Mouse (Mus musculus) frontal cortex, postnatal 25 days (tissue): Measurements from ENCODE around the gene Plcg2.

Experiments used
- DNase-seq, 2 experiments: peaks; one replicate each; pipeline ENCODE4 v3.0.0; 2022; ENCODE audit warnings: low spot score in 2 of 2

The Plcg2 gene

DNA sequence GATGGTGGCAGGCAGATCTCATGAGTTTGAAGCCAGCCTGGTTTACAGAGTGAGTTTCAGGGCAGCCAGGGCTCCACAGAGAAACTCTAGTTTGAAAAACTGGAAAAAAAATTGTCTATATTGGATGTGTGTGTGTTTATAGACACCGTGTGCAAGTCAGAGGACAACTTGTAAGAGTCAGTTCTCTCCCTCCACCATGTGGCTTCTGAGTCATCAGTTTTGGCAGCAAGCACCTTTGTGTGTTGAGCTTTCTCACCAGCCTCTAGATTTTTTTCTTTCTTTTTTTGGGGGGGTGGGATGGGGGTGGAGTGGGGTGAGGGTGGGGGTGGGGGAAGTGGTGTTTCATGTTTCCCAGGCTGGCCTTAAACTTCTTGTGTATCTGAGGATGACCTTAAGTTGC, 12.8 kb upstream of the Plcg2 start:
- DNase-seq, result no peak

DNA sequence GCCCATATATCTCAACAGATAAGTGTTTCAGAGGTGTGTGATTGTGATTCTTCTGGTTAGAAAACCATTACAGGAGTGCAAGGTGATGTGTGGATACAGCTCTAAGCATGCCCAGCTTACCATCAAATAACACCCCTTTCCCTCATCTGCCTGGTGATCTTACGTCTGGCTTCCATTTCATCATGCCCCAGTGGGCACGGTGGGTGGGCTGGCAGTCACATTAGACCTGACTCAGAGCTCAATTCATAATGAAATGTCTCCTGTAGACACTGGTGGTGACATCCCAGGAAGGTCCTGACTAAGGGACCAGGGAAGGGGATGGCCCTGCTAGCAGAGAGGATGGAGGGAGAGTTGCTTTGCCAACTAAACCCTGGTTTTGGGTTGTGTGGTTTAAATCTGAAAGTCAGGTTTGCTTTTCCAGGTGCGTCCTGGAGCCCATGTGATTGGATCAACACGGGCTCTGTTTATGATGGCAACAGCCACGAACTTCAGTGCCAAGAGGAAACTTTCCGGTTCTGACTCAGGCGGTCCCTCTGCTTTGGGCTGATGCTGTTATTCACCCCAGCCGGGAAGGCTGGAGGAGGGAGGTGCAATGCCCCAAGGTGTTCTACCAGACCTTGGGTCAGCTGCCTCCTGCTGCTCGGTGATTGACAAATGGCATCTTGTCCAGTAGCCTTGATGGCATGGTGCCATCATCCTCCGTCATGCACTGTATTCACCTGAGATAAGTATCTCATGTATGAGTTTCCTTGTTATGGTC, 9.7 kb upstream of the Plcg2 start:
- no peak for DNase-seq

DNA sequence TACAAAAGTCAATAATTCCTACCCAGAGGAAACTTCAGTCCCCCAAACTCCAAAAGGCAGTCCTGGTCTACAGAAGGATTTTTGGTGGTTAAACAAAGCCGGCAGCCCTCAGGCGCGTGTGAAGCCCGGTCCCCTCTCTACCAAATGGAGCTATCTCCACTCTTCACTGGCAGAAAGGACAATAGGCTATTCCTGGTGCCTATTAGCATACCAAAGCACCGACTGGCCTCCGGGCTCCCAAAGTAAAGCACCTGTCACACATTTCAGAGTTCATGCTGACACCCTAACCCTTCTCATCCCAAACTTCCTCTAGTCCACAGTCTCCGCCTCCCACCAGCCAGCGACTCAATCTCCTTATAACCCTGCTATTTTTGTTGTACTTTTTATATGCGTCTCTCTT, 4.5 kb upstream of the Plcg2 start:
- no peak for DNase-seq

DNA sequence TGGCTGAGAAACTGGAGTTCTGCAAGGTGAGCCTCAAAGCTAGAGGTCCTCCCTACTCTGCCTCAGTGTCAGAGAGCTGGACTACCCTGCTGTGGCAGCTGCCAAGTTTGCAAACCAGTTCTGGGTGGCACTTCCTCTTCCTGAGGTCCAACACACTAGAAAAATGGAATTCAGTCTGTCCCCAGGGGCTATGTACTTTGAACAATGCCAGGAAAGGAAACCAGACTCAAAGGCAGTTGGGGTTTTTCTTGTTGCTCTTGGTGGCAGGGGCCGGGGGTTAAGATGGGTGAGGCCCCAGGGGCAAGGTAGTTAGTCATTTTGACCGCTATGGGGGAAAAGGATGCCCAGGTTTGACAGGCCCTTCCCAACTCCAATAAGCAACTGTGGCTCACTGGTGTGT, 3.2 kb upstream of the Plcg2 start:
- no peak for DNase-seq

DNA sequence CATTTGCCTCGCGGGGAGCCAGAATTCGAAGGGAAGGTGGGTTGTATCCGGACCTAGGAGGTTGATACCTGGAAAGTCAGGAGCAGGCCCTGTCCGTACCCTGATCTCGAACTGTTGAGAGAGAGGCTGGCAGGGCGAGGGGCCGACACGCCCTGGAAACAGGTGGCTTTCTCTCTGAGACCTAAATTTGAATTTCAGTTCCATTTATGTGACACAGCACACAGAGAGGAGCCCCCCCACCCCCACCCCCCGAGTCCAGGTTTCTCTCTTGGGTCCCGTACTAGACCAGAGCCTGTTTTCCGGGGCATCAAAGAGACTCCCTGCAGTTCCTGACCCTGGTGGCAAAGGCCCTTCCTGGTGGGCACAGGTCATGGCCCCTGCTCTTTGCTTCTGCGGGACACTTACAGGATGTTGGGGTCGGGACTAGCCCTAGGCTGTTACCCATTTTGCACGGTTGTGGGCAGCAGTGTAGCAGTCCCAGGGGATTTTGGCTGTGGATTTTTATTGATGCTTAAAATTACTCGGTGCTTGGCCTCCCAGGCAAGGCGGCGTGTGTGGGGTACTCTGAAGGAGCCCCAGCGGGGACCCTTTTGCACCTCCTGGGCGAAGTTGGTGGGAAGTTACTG, 937 bp downstream of the Plcg2 start:
- DNase-seq, result no peak

DNA sequence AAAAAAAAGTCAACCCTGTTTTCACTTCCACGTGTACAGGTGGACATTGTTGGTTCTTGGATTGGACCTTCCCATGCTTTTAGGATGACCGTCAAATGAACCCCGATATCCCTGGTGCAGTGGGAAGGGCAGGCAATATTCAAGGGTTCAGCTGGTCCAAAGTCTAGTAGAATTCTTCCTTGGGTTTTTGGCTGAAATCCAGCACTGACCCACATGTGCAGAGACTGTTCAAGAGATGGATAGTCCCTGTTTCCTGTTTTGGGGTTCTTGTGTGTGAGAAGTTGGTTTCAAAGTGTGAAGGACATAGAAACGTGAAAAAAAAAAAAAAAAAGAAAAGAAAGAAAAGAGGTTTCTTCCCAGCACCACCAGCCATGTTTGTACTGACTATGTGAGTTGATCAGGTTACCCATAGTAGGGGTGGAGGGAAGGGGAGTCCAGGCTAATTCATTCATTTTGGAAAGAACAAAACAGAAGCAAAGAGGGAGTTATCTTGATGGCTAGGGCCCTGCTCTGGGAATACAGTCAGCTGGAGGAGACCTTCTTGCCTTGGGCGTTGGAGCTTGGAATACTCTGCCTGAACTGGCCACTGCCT, 2.2 kb downstream of the Plcg2 start:
- DNase-seq, result no peak

DNA sequence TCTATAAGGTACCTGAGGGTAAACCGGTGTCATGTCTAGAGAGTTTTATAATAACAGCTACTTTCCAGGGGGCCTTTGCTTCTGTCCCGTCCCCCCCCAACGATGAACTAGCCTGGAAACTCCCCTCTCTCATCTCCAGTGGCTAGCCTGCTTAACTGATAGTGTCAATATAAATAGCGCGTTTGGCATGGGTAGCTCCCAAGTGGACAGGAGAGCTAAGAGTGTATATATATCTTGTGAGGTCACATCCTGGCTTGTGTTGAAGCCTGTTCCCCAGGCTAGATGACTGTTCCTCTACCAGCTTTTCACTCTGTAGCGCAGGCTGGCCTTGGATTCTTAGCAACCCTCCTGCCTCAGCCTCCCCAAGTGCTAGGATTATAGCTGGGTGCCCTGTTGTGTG, 3.2 kb downstream of the Plcg2 start:
- DNase-seq, result no peak

DNA sequence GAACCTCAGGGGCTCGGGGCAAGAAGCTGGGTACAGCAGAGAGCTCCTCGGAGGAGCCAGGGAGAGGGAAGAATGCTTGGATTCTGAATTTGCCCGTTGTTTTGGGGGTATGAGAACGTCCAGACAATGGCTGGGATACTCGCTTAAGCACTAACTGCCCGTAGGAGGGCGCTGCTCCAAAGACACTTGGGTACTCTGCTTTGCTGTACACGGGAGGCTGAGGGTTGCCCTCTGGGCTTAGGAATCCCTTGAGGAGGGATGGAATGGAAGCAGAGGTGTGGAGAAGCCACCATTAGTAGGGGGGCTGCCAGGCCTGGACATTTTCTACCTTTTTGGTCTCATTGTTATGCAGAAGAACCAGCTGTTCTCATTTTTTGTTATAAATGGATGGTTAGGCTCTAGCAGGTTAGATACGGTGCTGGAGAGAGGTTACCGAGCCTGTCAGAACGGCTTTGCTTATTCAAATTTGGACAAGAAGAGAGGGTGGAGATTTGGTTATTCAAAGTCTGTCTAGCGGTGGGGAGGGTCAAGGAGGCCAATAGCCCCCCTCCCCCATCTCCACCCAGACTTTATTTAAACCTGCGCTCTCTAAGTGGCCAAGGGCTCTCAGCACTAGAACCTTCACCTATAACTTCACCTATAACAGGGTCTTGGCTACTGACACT, 5.4 kb downstream of the Plcg2 start:
- no peak for DNase-seq

DNA sequence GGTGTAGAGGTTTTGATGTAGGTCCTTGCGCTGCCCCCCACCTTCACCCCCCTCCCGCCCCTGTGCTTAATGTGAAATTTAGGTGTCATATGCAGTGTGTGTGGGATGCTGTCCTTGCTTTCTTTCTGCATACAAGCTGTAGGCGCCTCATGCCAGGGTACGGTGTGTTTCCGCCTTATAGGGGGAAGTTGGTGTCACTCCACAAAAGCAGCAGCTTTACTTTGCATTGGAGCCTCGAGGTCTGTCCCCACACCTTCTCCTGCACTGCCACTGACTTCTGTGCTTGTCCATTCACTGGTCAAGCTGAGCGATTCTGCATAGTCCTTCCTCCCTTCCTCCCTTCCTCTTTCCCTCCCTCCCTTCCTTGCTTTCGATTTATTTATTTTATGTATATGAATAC, 9.6 kb downstream of the Plcg2 start:
- DNase-seq, result no peak

DNA sequence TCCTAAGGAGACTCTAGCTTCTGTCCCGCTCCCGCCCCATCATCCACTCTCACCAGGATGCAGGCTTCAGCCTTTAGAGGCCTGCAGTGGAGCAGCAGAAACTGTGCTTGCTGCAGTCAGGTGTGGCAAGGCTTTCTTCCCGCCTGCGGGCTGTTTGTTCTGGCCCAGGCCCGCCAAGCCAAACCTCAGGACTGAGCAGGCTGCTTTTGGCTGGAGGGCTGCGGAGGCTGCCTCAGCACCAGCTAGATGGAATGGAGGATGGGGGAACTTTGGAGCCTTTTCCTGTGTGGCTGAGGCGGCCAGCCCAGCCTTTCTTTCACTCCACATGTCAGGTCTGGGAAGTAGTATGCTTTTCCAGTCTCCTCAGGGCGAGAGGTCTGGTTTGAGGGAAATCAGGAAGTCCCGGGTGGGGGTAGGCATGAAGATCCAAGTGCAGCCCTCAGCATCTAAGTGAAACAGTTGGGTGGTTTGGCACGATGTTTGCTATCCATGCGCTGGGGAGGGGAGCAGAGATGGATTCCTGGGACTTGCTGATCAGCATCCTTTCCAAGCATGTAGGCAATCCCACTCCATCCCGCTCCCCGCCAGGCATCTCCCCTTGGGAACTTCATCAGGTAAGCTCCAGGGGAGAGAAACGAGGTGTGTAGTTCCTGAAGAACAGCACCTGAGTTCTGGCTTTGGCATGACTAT, 18.9 kb downstream of the Plcg2 start:
- DNase-seq, result no peak

DNA sequence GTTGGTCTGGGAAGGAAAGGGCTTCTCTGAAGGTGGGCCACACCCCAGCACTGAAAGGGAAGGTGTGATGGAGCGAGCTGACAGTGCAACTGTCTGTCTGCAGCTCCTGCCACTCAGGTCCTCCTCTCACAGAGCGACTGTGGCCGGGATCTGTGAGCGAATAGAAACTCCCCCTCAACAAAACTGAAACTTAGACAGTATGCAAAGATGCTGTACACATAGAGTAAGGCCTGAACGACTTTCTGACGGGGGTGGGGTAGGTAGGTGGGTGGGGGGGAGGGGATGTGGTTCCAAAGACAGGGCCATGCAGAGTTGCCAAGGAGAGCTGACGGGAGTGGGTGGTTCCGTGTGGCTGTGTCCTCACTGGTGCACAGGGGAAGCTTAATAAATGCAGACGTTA, 19.8 kb downstream of the Plcg2 start:
- no peak for DNase-seq

DNA sequence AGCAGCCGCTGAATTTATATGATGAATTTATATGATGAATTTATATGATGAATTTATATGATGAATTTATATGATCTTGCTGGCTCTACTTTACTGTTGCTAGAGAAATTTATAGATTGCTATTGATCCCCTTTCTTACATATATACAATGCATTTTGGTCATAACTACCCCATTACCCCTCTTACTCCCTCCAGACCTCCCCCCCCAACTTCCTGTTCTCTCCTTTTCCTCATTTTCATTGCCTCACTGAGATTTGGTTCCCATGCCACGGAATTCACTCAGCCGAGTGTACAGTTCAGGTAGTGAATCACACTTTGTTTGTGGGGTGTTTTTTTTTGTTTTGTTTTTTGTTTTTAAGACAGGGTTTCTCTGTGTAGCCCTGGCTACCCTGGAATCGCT, 20.8 kb downstream of the Plcg2 start:
- DNase-seq, result no peak

DNA sequence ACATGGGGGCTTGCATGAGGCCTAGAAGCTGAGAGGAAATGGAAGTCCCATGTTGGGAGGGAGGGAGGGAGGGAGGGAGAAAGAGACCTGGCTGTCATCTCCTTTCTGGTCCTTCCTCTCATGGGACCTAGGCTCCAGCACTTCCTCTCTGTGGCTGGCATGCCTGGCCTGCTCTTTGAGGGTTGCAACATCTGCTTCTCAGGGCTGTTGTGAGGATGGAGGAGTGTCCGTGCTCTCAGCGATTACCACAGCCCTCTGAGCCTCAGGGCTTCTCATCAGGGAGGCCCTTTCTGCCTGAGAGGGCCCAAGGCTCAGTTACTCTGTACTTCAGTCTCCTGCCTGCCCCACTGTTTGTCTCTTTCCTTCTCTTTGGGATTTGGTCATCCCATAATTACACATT, 28.1 kb downstream of the Plcg2 start:
- no peak for DNase-seq

DNA sequence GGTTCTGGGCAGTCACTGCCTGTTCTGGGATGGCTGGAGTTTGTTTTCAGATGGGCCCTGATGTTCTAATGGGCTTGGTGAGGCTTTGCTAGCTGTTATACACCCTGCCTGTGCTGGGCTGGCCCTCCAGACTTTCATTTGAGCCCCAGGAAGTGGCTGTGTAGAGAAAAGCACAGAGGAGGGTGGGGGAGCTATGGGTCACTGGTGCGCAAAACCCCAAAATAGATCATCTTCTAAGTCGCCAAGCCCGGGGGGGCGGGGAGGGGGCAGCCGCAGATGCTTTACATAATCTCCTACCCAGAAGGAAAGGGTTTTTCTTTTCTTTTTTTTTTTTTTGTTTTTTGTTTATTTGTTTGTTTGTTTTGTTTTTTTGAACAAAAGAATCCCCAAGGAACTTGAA, 29.9 kb downstream of the Plcg2 start:
- DNase-seq, result no peak

DNA sequence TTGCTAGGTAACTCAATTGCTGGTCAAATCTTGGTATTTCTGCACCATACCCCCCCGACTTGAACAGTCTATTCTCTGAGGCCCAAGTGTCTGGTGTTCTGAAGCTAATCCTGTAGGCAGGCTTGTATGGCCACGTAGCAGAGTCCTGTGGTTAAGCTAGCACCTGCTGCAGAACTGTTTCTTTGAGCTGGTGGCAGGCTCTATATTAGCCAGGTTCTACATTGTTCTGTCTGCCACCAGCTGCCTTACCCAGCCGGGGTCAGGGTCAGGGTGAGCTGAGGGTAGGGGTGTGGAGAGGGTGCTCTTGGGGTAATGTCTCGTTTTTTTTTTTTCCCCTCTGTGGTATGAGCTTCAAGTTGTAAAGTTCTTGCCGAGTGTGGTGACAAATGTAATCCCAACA, 31.1 kb downstream of the Plcg2 start:
- DNase-seq, result no peak

DNA sequence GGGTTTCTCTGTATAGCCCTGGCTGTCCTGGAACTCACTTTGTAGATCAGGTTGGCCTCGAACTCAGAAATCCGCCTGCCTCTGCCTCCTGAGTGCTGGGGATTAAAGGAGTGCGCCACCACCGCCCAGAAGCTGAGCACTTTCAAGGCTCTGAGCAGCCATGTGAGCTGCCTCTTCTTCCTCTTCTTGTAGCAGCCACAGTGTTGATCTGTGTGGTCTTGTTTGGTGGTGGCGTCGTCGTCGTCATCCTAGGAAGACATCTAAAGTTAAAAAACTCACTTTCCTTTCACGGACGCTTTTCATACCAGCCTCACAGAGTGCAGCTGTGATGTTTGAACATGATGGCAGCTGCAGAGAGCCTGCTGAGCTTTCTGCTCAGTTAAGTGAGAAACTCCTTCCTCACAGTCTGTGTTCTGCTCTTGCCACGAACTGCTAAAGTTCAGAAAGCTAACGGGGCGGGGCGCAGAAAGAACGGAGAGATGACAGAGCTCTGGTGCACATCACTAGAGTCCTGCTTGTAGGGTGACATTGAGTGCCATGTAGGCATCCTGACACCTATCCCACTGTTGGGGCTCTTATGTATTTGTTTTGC, 34.4 kb downstream of the Plcg2 start:
- no peak for DNase-seq

DNA sequence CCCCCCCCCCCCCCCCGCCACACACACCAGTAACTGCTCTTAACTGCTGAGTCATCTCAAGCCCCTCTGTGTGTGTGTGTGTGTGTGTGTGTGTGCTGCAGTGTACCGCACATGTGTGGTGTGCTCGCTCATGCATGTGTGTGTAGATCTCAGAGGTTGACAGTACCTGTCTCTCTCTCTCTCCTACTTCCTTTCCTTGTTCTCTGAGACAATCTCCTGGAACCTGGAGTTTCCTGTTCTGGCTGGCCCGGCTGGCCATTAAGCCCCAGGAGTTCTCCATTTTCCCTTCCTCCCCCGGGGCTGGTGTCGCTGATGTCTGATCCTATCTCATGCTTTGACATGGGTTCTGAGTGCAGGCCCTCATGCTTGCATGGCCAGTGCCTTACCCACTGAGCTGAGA, 38.8 kb downstream of the Plcg2 start:
- no peak for DNase-seq

DNA sequence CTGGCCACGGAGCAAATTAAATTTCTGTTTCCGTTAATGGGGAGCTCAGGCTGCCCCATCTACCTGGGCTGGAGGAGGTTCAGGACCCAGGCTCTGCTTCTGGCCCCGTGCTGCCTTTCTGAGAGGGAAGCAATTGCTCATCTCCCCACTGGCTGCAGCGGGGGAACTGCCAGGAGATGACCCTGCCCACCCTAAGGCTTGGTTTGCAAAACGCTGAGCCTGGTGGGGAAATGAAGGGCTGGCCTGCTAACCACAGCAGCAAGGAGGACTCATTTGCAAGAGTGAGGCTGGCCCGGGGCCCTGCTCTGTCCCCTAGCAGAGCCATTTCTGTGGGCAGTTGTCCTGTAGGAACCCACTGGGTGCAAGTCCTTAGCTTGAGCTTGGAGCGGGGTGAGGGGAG, 39.7 kb downstream of the Plcg2 start:
- DNase-seq, result no peak

DNA sequence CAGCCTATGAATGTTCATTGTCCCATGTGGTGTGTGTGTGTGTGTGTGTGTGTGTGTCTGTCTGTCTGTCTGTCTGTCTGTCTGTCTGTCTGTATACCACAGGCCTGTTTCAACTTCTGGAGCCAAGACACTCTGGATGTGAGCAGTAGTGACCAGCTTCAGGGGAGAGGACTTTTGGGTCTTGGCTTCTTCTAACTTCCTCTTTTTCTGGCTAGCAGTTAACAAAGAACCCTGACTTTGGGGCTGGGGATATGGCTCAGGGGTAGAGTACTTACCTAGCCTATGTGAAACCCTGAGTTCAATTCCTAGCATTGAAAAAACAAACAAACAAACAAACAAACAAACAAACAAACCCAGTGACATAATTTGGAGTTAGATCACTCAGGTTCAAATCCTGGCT, 44.9 kb downstream of the Plcg2 start:
- no peak for DNase-seq

DNA sequence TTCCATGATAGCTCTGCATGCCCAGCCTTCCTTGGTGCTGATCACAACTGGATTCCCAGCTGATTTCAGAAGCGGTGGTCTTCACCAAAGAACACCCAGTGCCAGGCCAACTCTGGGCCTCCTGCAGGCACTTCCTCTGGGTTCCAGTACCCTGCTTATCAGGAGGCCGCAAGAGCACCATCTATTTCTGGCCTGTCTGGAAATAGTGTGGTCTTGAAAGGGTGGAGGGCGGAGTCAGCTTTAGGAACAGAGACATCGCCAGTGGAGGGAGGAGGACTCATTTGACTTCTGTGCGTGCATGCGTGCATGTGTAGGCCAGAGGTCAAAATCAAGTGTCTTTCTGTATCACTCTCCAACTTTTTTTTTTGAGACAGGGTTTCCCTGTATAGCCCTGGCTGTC, 45.7 kb downstream of the Plcg2 start:
- DNase-seq, result no peak

DNA sequence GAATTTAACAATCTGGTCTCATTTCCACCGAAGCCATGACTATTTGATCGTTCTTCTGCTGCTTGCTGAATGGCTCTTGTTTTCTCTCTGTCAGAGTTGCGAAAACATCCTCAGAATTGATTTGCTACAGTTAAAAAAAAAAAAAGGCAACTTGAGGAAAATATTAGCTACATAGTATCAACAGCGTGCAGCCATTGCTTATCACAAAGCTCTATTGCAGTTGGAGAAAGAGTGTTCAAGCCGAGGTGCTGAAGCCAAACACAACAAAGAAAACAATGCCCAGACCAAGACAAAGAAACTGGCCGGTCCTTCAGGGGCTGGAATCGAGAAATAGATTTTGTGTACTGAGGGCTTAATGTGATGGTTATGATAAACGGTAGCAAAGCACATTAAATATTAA, 47.0 kb downstream of the Plcg2 start:
- DNase-seq, result no peak

DNA sequence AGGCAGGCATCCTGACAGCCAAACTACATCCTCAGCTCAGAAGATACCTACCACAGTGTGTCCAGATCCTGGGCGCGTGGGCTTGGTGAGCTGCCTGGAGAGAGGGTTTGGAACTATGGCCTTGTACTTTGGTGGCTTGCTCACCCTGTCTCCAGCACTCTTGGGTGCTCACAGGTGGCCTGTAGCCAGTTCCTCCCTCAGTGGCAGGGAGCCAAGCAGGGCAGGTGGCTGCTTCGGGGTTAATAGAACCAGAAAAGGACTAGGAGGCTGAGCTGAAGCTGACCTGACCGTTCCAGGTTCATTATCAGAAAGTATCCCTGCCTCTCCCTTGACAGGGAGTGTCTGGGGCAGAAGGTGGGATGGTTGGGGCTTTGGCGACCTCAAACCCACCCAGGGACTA, 48.3 kb downstream of the Plcg2 start:
- no peak for DNase-seq
